Mouse (Mus musculus) cerebellum, adult 2 months (tissue): Measurements from ENCODE around the gene Timm44.

ENCODE experiments used
- CTCF ChIP-seq: fragments of 200-500 bp; IDR thresholded peaks from 2 replicates; pipeline ENCODE4 v1.5.1; 2011; ENCODE audit warnings: low read depth, mild to moderate bottlenecking, control low read depth, low read length, moderate library complexity, borderline replicate concordance; ENCODE audit not compliant: insufficient read depth
- POLR2A ChIP-seq: fragments of 200-500 bp; IDR thresholded peaks from 2 replicates; pipeline ENCODE4 v1.6.1; 2011; ENCODE audit warnings: low read length, control low read depth, borderline replicate concordance; ENCODE audit not compliant: insufficient read depth

DNA sequence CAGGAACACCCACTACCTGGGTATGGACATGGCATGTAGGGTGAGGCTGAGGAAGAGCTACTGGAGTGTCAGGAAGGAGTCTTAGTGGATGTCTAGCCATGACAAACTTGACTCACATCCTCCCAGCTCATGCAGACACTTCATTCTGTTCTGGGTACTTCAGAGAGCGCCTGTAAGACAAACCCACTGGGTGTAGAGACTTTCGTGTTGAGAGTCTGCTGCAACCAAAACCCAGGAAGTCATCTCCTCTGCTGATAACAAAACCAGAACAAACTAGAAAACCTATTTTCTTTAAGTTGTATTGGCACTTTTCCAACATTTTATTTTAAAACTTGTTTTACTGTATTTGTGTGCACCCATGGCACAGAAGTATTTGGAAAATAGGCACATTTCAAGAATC lies 30.1 kb upstream of the Timm44 start:
- TF ChIP-seq CTCF (no peak), POLR2A (no peak)
